Mouse (Mus musculus): ENCODE results near the gene Zfp865. TPM values are rescaled to one million over a fixed set of nuclear protein-coding genes. Genes with fewer than 3 reads are reported as not detected.
"Not testable (repeated sequence)": the region's sequence is repeated elsewhere in the genome, so short reads cannot be mapped to it uniquely, and the experiment has no call there.

Zfp865 gene
- total RNA-seq, 2 experiments from 2014 or later = 35.4 to 36.5 TPM

DNA sequence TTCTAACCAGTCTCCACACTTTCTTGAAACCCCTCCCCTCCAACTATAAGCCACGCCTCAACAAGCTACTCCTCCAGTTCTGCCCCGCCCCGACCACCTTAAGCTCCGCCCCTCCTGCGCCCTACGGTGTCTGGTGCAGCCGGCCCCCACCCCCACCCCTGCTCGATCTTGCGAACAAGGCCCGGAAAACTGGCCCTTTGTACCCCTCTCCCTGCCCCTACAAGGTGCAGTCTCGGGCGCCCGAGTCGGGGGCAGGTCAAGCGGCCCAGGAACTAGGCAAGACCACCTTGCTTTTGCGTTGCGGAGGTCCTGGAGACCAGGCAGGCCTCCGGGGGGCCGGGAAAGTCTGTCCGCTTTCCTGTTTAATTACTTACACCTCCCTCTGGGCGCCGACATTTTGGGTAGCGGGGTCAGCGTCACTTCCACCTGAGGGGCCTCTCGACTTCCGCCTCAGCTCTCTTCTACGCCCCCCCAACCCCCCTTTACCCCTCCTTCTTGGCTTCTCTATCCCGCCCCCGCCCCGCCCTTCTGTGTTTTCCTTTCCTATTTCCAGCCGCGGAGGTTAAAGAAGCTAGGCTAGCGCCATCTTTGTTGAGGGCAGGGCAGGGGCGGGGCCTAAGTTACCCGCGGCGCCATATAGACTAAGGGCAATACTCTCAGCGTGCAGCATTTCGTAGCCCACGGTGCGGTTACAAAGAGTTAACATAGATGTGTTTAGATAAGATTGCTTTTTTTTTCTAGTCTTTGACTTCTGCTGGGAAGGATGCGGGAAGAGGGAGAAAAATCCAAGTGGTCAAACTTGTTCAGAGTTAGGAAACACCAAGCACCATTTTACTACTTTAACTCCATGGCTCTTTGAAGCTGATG is 5.7 kb upstream of the Zfp865 start, which contains the start of the genes Zfp524 and Fiz1:
Gene Zfp524, plus strand, starts transcription at position 165 of the 867 bp plus-strand sequence.
Gene Fiz1, minus strand, starts transcription at position 447 of the 867 bp plus-strand sequence.
- intact Hi-C loops (cut with DNase I) = no loop called here
- peak; percentile 96 for DNase-seq (ENCODE audit: extremely low spot score in 1 of 2, low spot score in 2 of 2)

DNA sequence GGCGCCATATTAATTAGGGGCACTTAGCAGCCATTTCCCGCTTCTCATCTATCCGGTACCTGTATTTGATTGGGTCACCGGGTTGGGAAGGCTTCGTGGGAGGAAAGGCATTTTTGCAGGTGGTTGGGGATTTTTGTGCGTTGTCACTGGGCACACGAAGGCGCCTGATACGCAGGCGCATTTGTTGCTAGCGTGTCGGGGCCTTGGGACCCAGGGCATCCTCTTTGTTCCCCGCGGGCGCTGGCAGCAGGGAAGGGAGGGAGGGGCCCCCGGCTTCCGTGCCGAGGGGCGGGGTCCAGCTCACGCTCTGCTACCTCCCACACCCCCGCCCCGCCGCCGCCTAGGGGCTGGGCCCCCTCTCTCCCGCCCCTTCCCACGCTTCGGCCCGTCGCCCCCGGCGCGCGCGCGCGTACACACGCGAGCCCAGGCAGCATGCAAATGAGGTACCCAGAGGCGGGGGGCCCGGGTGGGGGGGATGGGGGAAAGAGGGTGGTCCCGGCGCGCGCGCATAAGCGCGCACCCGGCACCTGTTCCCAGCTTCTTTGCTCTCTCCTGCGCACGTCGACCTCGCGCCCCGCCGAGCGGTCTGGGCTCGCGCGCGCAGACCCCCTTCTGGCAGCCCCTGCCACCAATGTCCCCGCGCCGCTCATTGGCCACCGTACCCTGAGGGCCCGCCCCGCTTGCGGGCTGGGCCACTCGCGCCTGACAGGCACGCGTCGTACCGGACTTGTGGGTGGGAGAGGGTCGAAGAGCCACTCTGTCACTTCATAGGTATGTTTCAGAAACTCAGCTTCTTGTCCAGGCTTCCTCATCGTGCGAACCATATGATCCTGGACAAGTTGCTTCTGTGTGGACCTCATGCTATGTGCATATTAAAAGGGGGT is 4.8 kb upstream of the Zfp865 start, which contains the start of gene Gm44973:
Gene Gm44973, plus strand, starts transcription at position 379 of the 884 bp plus-strand sequence.
- intact Hi-C loops (cut with DNase I) = no loop called here
- peak; percentile 89 to 99 for DNase-seq (ENCODE audit: extremely low spot score in 1 of 2, low spot score in 2 of 2)

GRCm38 (mm10) chr7:5016057-5016456 is 4.1 kb upstream of the Zfp865 start:
- intact Hi-C loops (cut with DNase I) = no loop called here
- no peak for DNase-seq (ENCODE audit: extremely low spot score in 1 of 2, low spot score in 2 of 2)

DNA sequence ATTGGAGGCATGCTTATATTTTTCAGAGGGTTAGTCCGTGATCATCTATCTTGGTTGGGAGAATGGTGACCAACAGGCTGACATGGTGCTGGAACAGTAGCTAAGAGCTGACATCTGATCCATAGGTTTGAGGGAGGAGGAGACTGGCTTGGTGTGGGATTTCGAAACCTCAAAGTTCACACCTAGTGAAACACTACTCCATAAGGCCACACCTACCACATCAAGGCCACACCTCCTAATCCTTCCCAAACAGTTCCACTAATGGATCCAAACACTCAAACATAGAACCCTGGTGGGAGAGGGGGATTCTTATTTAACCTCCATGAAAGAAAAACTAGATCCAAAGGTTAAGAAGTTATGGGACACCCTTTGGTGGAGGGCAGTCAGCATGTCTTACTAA is 3.3 kb upstream of the Zfp865 start:
- intact Hi-C loops (cut with DNase I) = no loop called here
- no peak for DNase-seq (ENCODE audit: extremely low spot score in 1 of 2, low spot score in 2 of 2)

GRCm38 (mm10) chr7:5017352-5017751 is 2.8 kb upstream of the Zfp865 start:
- DNase-seq (ENCODE audit: extremely low spot score in 1 of 2, low spot score in 2 of 2) = peak in 1 of 2 experiments; percentile 73
- intact Hi-C loops (cut with DNase I) = no loop called here

DNA sequence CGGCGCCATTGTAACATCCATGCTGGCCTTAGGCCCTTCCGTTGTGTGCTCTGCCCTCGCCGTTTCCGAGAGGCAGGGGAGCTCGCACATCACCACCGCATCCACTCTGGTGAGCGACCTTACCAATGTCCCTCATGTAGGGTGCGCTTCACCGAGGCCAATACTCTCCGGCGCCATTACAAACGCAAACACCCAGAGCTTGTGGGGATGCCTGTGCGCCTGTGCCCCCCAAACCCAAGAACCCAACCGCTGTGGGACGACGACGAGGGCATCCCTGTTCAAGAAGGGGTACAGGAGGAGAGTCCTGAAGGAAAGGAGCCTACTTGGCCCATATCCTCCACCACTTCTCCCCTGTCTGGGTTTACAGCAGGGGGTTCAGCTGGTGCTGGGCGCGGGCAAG is 2.2 kb upstream of the Zfp865 start:
- DNase-seq (ENCODE audit: extremely low spot score in 1 of 2, low spot score in 2 of 2) = peak in 1 of 2 experiments; percentile 27
- intact Hi-C loops (cut with DNase I) = no loop called here

DNA sequence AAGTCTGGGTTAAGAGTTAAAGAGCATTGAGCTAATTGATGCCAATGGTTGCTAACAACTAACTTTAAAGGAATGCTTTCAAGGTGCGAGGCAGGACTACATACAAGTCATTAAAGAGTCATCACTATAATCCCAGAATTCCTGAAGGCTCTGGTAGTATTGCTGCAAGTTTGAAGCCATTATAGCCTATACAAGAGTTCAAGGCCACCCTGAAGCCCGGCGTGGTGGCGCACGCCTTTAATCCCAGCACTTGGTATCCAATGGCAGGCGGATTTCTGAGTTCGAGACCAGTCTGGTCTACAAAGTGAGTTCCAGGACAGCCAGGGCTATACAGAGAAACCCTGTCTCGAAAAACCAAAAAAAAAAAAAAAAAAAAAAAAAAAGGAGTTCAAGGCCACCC is 600 bp upstream of the Zfp865 start:
- DNase-seq (ENCODE audit: extremely low spot score in 1 of 2, low spot score in 2 of 2); intact Hi-C loops (cut with DNase I): not testable (repeated sequence)

DNA sequence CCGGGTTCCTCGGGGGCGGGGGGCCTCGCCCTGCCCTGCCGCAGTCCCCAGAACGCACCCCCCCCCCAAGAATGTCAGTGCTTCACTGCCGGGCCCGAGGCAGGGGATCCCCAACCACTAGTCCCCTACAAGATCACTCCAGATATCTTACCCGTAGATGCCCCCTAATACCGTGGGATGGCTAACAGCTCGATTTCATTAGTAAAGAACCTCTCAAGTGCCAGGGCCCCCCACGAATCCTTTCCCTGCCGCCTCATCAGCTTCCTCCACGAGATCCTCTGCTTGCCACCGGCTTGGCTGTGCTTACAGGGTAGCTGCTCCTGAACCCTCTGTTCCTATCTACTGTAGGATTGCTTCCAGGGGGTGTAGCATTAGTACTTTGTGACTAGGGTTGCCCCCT is 509 bp downstream of the Zfp865 start:
- DNase-seq (ENCODE audit: extremely low spot score in 1 of 2, low spot score in 2 of 2) = no peak
- intact Hi-C loops (cut with DNase I) = no loop called here

DNA sequence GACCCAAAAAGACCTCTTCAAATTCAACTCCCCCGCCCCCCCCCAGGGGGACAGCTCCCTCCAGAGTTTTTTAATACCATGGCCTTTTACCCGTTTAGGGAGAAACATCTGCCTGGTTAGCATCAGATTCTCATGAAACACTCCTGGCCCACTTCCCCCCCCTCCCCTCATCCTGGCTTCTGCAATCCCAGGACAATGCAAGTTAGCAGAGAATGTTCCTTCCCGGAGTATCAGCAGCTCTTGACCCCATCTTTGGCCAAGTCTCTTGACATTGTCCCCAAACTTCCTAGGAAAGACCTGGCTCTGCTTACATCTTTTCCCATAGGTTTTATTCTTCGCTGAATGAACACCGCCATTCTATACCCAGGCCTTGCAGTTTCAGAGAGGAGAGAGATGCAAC is 1.0 kb downstream of the Zfp865 start:
- intact Hi-C loops (cut with DNase I) = no loop called here

DNA sequence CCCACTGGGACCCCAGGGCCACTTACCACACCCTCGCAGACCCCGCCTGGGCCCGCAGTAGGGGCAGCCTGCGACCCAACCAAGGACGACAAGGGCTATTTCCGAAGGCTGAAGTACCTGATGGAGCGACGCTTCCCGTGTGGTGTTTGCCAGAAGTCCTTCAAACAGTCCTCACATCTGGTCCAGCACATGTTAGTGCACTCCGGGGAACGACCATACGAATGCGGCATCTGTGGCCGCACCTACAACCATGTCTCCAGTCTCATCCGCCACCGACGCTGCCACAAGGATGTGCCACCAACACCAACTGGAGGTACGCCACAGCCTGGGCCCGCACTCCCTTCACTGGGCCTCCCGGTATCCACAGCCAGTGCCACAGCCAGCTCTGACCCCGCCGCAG is 9.4 kb downstream of the Zfp865 start:
- DNase-seq (ENCODE audit: extremely low spot score in 1 of 2, low spot score in 2 of 2) = no peak
- intact Hi-C loops (cut with DNase I) = no loop called here

More for the DNA sequence above, 1.0 kb downstream of the Zfp865 start:
- DNase-seq (ENCODE audit: extremely low spot score in 1 of 2, low spot score in 2 of 2) = peak in 1 of 2 experiments; percentile 25

DNA sequence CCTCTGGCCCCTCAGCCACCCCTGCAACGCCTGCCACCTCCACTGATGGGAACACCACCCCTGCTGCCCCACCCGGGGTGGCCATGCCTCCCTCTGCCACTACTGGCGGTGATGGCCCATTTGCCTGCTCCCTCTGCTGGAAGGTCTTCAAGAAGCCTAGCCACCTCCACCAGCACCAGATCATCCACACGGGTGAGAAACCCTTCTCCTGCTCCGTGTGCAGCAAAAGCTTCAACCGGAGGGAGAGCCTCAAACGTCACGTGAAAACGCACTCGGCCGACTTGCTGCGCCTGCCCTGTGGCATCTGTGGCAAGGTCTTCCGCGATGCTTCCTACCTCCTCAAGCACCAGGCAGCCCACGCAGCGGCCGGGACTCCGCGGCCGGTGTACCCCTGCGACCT is 9.8 kb downstream of the Zfp865 start:
- intact Hi-C loops (cut with DNase I) = no loop called here
- peak in 1 of 2 experiments; percentile 37 for DNase-seq (ENCODE audit: extremely low spot score in 1 of 2, low spot score in 2 of 2)

GRCm38 (mm10) chr7:5030554-5031275 is 10.5 kb downstream of the Zfp865 start:
- intact Hi-C loops (cut with DNase I) = no loop called here
- peak in 1 of 2 experiments; percentile 36 for DNase-seq (ENCODE audit: extremely low spot score in 1 of 2, low spot score in 2 of 2)

- DNase-seq (ENCODE audit: extremely low spot score in 1 of 2, low spot score in 2 of 2) = no peak
- intact Hi-C loops (cut with DNase I) = no loop called here
Observed at GRCm38 (mm10) chr7:5031496-5031895, 11.3 kb downstream of the Zfp865 start.

DNA sequence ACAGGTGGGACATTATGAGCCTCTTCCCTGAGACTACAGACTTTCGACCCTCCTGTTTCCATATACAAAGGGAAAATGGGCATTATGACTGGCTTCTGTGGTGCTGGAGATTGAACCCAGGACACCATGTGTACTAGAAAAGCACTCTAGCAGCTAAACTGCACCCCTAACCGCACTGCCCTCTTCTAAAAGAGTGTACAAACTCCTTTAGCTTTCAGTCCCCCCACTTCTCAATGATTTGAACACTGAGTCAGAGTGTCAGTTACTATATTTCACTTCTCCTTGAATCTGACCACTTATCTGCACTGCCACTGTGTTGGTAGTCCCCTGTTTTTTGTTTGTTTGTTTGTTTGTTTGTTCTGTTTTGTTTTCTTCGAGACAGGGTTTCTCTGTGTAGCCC is 13.6 kb downstream of the Zfp865 start, which contains the start of gene 4632433K11Rik:
Gene 4632433K11Rik, plus strand, starts transcription at position 301 of the 400 bp plus-strand sequence.
- DNase-seq (ENCODE audit: extremely low spot score in 1 of 2, low spot score in 2 of 2) = no peak
- intact Hi-C loops (cut with DNase I) = no loop called here

- intact Hi-C loops (cut with DNase I) = no loop called here
- DNase-seq (ENCODE audit: extremely low spot score in 1 of 2, low spot score in 2 of 2) = peak in 1 of 2 experiments; percentile 30
Observed at GRCm38 (mm10) chr7:5035628-5036027, 15.5 kb downstream of the Zfp865 start.

GRCm38 (mm10) chr7:5036136-5036535 is 16.0 kb downstream of the Zfp865 start:
- intact Hi-C loops (cut with DNase I) = no loop called here
- no peak for DNase-seq (ENCODE audit: extremely low spot score in 1 of 2, low spot score in 2 of 2)

DNA sequence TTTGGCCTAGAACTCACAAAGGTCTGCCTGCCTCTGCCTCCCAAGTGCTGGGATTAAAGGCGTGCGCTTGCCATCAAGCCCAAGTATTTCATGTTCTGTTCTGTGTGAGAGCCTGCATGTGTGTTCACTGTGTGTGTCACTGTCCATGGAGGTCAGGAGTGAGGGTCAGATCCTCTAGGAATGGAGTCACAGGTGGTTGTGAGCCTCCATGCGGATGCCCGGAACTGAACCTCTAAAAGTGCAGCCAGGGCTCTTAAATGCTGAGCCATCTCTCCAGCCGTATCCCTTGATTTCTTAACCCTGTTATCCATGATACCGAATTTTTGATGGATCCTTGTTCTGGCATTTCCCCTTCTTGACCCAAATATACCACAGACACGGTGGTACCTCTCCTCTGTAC is 16.9 kb downstream of the Zfp865 start:
- no peak for DNase-seq (ENCODE audit: extremely low spot score in 1 of 2, low spot score in 2 of 2)
- intact Hi-C loops (cut with DNase I) = no loop called here

GRCm38 (mm10) chr7:5037467-5037866 is 17.3 kb downstream of the Zfp865 start:
- no peak for DNase-seq (ENCODE audit: extremely low spot score in 1 of 2, low spot score in 2 of 2)
- intact Hi-C loops (cut with DNase I) = no loop called here
